Mouse (Mus musculus): ENCODE measurements around the gene Kctd2.
"Not testable (repeated sequence)": the region's sequence is repeated elsewhere in the genome, so short reads cannot be mapped to it uniquely, and the experiment has no call there.

The Kctd2 gene

DNA sequence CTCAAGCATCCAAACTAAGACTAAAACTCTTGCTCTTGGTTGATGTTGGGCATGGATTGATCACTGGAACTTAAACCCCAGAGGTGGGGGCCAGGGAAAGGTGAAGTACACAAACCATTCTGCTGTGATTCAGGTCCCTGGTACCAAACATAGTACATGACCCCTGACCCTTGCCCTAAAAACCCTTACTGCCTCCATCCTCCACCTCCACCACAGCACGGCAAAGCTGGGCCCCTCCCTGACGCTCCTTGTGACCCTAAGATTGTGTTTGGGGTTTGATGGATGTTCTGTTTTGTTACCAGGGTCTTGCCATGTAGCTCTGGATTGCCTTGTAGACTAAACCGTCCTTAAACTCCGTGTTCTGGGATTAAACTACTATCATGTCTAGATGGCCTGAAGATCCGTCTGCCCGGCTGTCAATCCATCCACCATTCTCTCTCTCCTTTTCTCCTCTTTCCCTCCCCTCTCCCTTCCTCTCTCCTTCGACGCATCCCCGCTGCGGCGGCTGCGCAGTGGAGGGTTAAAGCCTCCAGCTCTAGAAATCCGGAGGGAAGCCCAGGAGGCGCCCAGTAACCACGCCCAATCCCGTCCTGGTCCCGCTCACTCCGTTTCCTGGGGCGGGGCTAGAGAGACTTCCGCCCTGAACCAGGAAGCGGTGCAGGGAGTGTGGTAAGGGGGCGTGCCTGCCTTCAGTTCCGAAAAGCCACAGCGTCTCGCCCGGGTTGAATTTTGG is 55.3 kb downstream of the Kctd2 start, which contains the start of gene Armc7:
Gene Armc7, plus strand, starts transcription at position 643 of the 733 bp plus-strand sequence.
- peak; percentile 92 for DNase-seq

GRCm38 (mm10) chr11:115475758-115476237 is 55.9 kb downstream of the Kctd2 start:
- DNase-seq, result no peak

DNA sequence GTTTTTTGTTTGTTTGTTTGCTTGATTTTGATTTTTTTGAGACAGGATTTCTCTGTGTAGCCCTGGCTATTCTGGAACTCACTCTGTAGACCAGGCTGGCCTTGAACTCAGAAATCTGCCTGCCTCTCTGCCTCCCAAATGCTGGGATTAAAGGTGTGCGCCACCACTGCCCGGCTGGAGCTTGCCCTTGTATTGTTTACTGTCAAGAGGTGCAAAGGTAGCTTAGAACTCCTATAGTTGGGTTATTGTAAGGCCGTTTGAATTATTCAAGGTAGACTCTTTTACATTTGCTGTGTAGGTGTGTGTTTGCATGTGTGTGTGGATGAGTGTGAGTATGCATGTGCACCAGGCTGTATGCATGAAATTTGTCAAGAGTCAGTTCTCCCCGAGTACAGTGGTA is 56.7 kb downstream of the Kctd2 start:
- DNase-seq, result not testable (repeated sequence)

- not testable (repeated sequence) for DNase-seq
These were observed 57.5 kb downstream of the Kctd2 start for GRCm38 (mm10) chr11:115477388-115477787.

DNA sequence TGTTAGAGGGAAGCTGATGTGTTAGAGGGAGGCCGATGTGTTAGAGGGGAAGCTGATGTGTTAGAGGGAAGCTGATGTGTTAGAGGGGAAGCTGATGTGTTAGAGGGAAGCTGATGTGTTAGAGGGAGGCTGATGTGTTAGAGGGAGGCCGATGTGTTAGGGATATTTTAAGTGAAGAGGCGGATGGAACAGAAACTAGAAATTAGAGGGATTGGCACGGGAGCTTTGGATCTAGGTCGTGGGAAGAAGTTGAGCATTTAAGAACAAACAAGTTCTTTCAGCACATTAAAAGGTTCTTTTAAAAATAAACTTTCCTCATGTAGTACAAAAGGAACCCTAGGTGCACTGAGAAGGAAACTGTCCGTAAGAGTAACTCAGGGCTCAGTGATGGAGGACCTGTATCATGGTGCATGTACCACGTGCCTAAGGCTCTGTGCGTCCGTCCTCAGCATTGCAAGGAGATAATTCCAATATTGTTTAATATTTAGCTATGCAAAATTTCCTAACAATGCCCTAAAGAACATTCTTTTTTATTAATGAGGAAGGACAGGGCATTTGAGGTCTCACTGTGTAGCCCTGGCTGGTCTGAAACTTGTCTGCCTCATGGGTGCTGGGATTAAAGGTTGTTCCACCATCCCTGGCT is 58.5 kb downstream of the Kctd2 start:
- no peak for DNase-seq
